Mouse (Mus musculus): ENCODE measurements at regions not wholly inside any gene's neighbourhood (a gene's known extent, or its start where the extent isn't known, plus 50 kb on each side); places are given as distances from the start of the nearest gene placed in this dataset.

DNA sequence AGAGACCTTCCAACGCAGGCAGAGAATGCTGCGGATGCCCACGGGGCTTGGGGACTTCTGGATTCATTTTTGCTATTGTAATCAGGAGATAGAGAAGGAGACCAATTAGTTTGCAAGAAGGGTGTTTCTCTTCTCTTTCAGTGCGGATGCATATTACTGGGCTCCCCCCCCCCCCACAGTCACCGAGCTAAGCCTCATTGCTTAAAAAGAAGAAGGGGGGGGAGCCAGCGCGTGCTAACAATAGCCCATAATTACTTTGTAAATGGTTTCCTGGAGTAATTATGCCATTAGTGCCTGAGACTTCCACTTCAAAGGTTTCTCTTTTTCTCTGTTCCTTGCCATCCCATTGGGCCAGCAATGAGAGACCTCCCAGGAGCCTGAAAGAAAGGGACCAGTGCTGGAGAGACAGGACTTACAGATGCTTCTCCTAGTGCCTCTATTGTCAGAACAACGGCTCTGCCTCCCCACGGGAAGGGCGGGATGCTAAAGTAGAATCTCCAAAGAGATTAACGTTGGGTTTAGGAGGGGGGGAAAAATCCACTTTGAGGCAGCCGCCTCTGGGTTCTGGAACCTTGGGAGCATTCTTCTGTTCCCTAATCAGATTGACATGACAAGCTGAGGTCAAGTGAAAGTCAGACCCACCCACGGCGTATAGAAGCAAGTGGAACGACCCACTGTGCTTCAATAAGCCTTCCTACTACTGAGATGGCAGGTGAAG lies 116.1 kb upstream of the Castor2 start:
- TF ChIP-seq CTCF (conservative IDR thresholded peaks at IDR 0.05 in 1 of 2, IDR thresholded peaks at IDR 0.05 in 1 of 2; ENCODE audit: low read depth in 2 of 2, low read length in 2 of 2): no peak
- no peak for TF ChIP-seq POLR2A (IDR thresholded peaks at IDR 0.05; ENCODE audit: low read depth, low read length)
- TF ChIP-seq E2F4 (IDR thresholded peaks at IDR 0.05; ENCODE audit: insufficient replicate concordance, low read depth, low read length): no peak
- no peak for TF ChIP-seq USF2 (conservative IDR thresholded peaks at IDR 0.05; ENCODE audit: low read depth, low read length)

Data from CH12.LX (cell line).